Mouse (Mus musculus) G1E (cell line): ENCODE measurements around the gene Grhl1. TPM values are rescaled to one million over a fixed set of nuclear protein-coding genes. Genes with fewer than 3 reads are reported as not detected.

Experiments
- ATAC-seq: 2 replicates; pipeline ENCODE4 v1.8.0; 2016; ENCODE audit warnings: mild to moderate bottlenecking; ENCODE audit not compliant: insufficient number of reproducible peaks, poor library complexity, low FRiP score, severe bottlenecking; ENCODE audit errors: extremely low read depth
- DNase-seq: peaks from one replicate; pipeline ENCODE4 v3.0.0; 2012; ENCODE audit warnings: low spot score
- H3K27me3 ChIP-seq: 2 replicates; pipeline ENCODE4 v1.6.1; 2012; ENCODE audit warnings: mild to moderate bottlenecking, low read length, inconsistent platforms; ENCODE audit not compliant: insufficient read depth
- H3K36me3 ChIP-seq: replicated peaks from 2 replicates; pipeline ENCODE3; 2012; ENCODE audit warnings: mild to moderate bottlenecking, inconsistent platforms
- H3K4me1 ChIP-seq: 2 replicates; pipeline ENCODE4 v1.6.1; 2012; ENCODE audit warnings: low read depth, low read length, inconsistent platforms, mixed read lengths; ENCODE audit not compliant: insufficient read depth
- H3K4me3 ChIP-seq: 2 replicates; pipeline ENCODE4 v1.5.1; 2012; ENCODE audit warnings: low read depth, mild to moderate bottlenecking, inconsistent platforms, low read length, moderate library complexity, mixed read lengths
- H3K9me3 ChIP-seq: replicated peaks from 2 replicates; pipeline ENCODE4 v1.6.1; 2012; ENCODE audit warnings: inconsistent platforms
- CTCF ChIP-seq: IDR thresholded peaks from 2 replicates; pipeline ENCODE4 v1.5.1; 2012; ENCODE audit warnings: low read depth, low read length, inconsistent platforms, mixed read lengths
- GATA1 ChIP-seq: IDR thresholded peaks from 2 replicates; pipeline ENCODE4 v1.6.1; 2012; ENCODE audit warnings: borderline replicate concordance, low read length, inconsistent platforms, mixed read lengths
- GATA2 ChIP-seq: IDR thresholded peaks from 2 replicates; pipeline ENCODE4 v1.6.1; 2012; ENCODE audit warnings: low read depth, low read length, inconsistent platforms, borderline replicate concordance
- POLR2AphosphoS5 ChIP-seq: IDR thresholded peaks from 2 replicates; pipeline ENCODE4 v1.6.1; 2012; ENCODE audit warnings: low read depth, low read length, inconsistent platforms; ENCODE audit not compliant: insufficient replicate concordance
- TAL1 ChIP-seq: conservative IDR thresholded peaks from 2 replicates; pipeline ENCODE4 v1.6.1; 2012; ENCODE audit warnings: low read depth, low read length, inconsistent platforms, mixed read lengths
- polyA plus RNA-seq: library from polyadenylated mRNA; stranded (reverse); fragments of >175 nt; gene quantifications from 2 replicates; pipeline ENCODE4 v1.2.3, GENCODE M21; 2012
- total RNA-seq, 2 experiments: library from RNA; stranded (forward) in 1 of 2; stranded (reverse) in 1 of 2; fragments of 200-1000 nt in 1 of 2; fragments of >200 nt in 1 of 2; fragmentation: Nextera tagmentation in 1 of 2; gene quantifications; 2 replicates each; pipeline ENCODE4 v1.2.3; 2014 to 2017

Grhl1 gene
- total and polyA plus RNA-seq, 3 experiments, result 0.57 to 2.1 (median 2.0) TPM

- Histone ChIP-seq H3K27me3 (no peaks in the 10 kb centered on the region; the same call in 1 of the 2 replicates), H3K36me3 (peaks cover 28% of the 10 kb centered on the region), H3K9me3 (no peaks in the 10 kb centered on the region), H3K4me3 (peak overlapping the region; percentile 81), H3K4me1 (peaks cover 87% of the 10 kb centered on the region)
- DNase-seq (no peak), ATAC-seq (no peak)
- TF ChIP-seq GATA2 (no peak), GATA1 (no peak), POLR2AphosphoS5 (no peak), TAL1 (no peak), CTCF (no peak)
Observed at GRCm38 (mm10) chr12:24650415-24651062, 78.5 kb downstream of the Grhl1 start.

GRCm38 (mm10) chr12:24651063-24651557, 79.0 kb downstream of the Grhl1 start, which contains the start of gene Klf11:
Gene Klf11 (plus strand): TSS chr12:24651274.
- peaks cover 87% of the 10 kb centered on the region for H3K4me1 ChIP-seq
- peaks cover 34% of the 10 kb centered on the region for H3K36me3 ChIP-seq
- peak; percentile 100 for DNase-seq

GRCm38 (mm10) chr12:24651642-24652342, 79.7 kb downstream of the Grhl1 start:
- peaks cover 86% of the 10 kb centered on the region for H3K4me1 ChIP-seq
- ATAC-seq, result peak; percentile 70

More at GRCm38 (mm10) chr12:24651063-24651557, 79.0 kb downstream of the Grhl1 start, which contains the start of gene Klf11:
- Histone ChIP-seq H3K4me3 (peak within 1 kb of the TSS; percentile 81), H3K9me3 (no peaks in the 10 kb centered on the region), H3K27me3 (no peaks in the 10 kb centered on the region; the same call in 1 of the 2 replicates)
- no peak for TF ChIP-seq TAL1
- no peak for TF ChIP-seq GATA1
- TF ChIP-seq POLR2AphosphoS5, result no peak
- TF ChIP-seq CTCF, result no peak
- no peak for TF ChIP-seq GATA2
- ATAC-seq, result peak; percentile 70

GRCm38 (mm10) chr12:24654065-24654862, 82.2 kb downstream of the Grhl1 start:
- H3K4me3 ChIP-seq, result no peak overlapping the region

More at GRCm38 (mm10) chr12:24651642-24652342, 79.7 kb downstream of the Grhl1 start:
- no peaks in the 10 kb centered on the region; the same call in 1 of the 2 replicates for H3K27me3 ChIP-seq
- H3K4me3 ChIP-seq, result peak overlapping the region; percentile 81
- peak; percentile 96 for DNase-seq
- no peak for TF ChIP-seq GATA1
- TF ChIP-seq GATA2, result no peak
- TF ChIP-seq CTCF, result no peak
- TF ChIP-seq POLR2AphosphoS5, result no peak
- peaks cover 41% of the 10 kb centered on the region for H3K36me3 ChIP-seq
- H3K9me3 ChIP-seq, result no peaks in the 10 kb centered on the region

GRCm38 (mm10) chr12:24656436-24656835, 84.4 kb downstream of the Grhl1 start:
- no peaks in the 10 kb centered on the region for H3K9me3 ChIP-seq
- peaks cover 91% of the 10 kb centered on the region for H3K4me1 ChIP-seq
- H3K27me3 ChIP-seq, result no peaks in the 10 kb centered on the region; the same call in 1 of the 2 replicates
- no peak for ATAC-seq
- TF ChIP-seq CTCF, result no peak
- no peak overlapping the region for H3K4me3 ChIP-seq
- peaks cover 78% of the 10 kb centered on the region for H3K36me3 ChIP-seq
- no peak for DNase-seq

More at GRCm38 (mm10) chr12:24654065-24654862, 82.2 kb downstream of the Grhl1 start:
- H3K27me3 ChIP-seq, result no peaks in the 10 kb centered on the region; the same call in 1 of the 2 replicates
- ATAC-seq, result no peak
- H3K36me3 ChIP-seq, result peaks cover 62% of the 10 kb centered on the region
- DNase-seq, result no peak
- TF ChIP-seq CTCF (no peak), TAL1 (no peak), POLR2AphosphoS5 (no peak), GATA1 (no peak), GATA2 (no peak)
- H3K4me1 ChIP-seq, result peaks cover 88% of the 10 kb centered on the region
- H3K9me3 ChIP-seq, result no peaks in the 10 kb centered on the region

- TF ChIP-seq GATA1 (no peak), TAL1 (peak; percentile 67)
- peaks cover 81% of the 10 kb centered on the region for H3K36me3 ChIP-seq
- DNase-seq (peak; percentile 58), ATAC-seq (peak; percentile 84)
- H3K4me3 ChIP-seq, result peak overlapping the region; percentile 13; the same call in 1 of the 2 replicates
- H3K4me1 ChIP-seq, result peaks cover 77% of the 10 kb centered on the region
- no peaks in the 10 kb centered on the region; the same call in 1 of the 2 replicates for H3K27me3 ChIP-seq
- H3K9me3 ChIP-seq, result no peaks in the 10 kb centered on the region
Observed at GRCm38 (mm10) chr12:24658998-24659397, 86.9 kb downstream of the Grhl1 start.
